Mouse (Mus musculus): ENCODE data around the gene Cabp7. TPM values are rescaled to one million over a fixed set of nuclear protein-coding genes. Genes with fewer than 3 reads are reported as not detected.

The Cabp7 gene
- polyA plus RNA-seq, 1 experiment from 2014 or later: 2.2 TPM

GRCm38 (mm10) chr11:4721728-4722127 is 24.9 kb downstream of the Cabp7 start:
- Histone ChIP-seq H3K4me3 (replicated peaks; ENCODE audit: low read length) (no peak overlapping the region), H3K27ac (no peak overlapping the region), H3K36me3 (replicated peaks; ENCODE audit: control insufficient read depth, insufficient read depth) (peaks cover 32% of the 10 kb centered on the region; the same call in 1 of the 2 replicates), H3K4me1 (replicated peaks; ENCODE audit: control insufficient read depth, insufficient read depth, low read length) (peaks cover 6% of the 10 kb centered on the region; the same call in 1 of the 2 replicates), H3K27me3 (ENCODE audit: control insufficient read depth, insufficient read depth, low read length) (no peaks in the 10 kb centered on the region), H3K9ac (no peak overlapping the region), H3K4me2 (replicated peaks) (no peak overlapping the region), H3K9me3 (ENCODE audit: control insufficient read depth, low read length) (no peaks in the 10 kb centered on the region)
- 80% methylated on average over 8 of the region's 8 CpGs for WGBS
- ATAC-seq (ENCODE audit: low FRiP score) (no peak), DNase-seq (ENCODE audit: low spot score) (no peak)

GRCm38 (mm10) chr11:4720900-4721580 is 25.5 kb downstream of the Cabp7 start:
- Histone ChIP-seq H3K27ac (no peak overlapping the region), H3K9ac (no peak overlapping the region)

GRCm38 (mm10) chr11:4720393-4720792 is 26.2 kb downstream of the Cabp7 start:
- no peak overlapping the region for H3K9ac ChIP-seq
- H3K4me1 ChIP-seq (replicated peaks; ENCODE audit: control insufficient read depth, insufficient read depth, low read length): peaks cover 6% of the 10 kb centered on the region; the same call in 1 of the 2 replicates
- WGBS: 59% methylated on average over 11 of the region's 11 CpGs
- peaks cover 31% of the 10 kb centered on the region; the same call in 1 of the 2 replicates for H3K36me3 ChIP-seq (replicated peaks; ENCODE audit: control insufficient read depth, insufficient read depth)
- no peaks in the 10 kb centered on the region for H3K9me3 ChIP-seq (ENCODE audit: control insufficient read depth, low read length)
- DNase-seq (ENCODE audit: low spot score): no peak
- no peak overlapping the region for H3K27ac ChIP-seq
- H3K27me3 ChIP-seq (ENCODE audit: control insufficient read depth, insufficient read depth, low read length): no peaks in the 10 kb centered on the region
- no peak for ATAC-seq (ENCODE audit: low FRiP score)
- no peak overlapping the region for H3K4me3 ChIP-seq (replicated peaks; ENCODE audit: low read length)
- H3K4me2 ChIP-seq (replicated peaks): no peak overlapping the region

More at GRCm38 (mm10) chr11:4720900-4721580, 25.5 kb downstream of the Cabp7 start:
- Histone ChIP-seq H3K27me3 (ENCODE audit: control insufficient read depth, insufficient read depth, low read length) (no peaks in the 10 kb centered on the region), H3K36me3 (replicated peaks; ENCODE audit: control insufficient read depth, insufficient read depth) (peaks cover 32% of the 10 kb centered on the region; the same call in 1 of the 2 replicates), H3K4me1 (replicated peaks; ENCODE audit: control insufficient read depth, insufficient read depth, low read length) (peaks cover 6% of the 10 kb centered on the region; the same call in 1 of the 2 replicates), H3K4me3 (replicated peaks; ENCODE audit: low read length) (no peak overlapping the region), H3K9me3 (ENCODE audit: control insufficient read depth, low read length) (no peaks in the 10 kb centered on the region), H3K4me2 (replicated peaks) (no peak overlapping the region)
- no peak for DNase-seq (ENCODE audit: low spot score)
- ATAC-seq (ENCODE audit: low FRiP score): no peak
- WGBS: 41% methylated on average over 7 of the region's 7 CpGs

GRCm38 (mm10) chr11:4719961-4720360 is 26.6 kb downstream of the Cabp7 start:
- H3K4me1 ChIP-seq (replicated peaks; ENCODE audit: control insufficient read depth, insufficient read depth, low read length): peaks cover 6% of the 10 kb centered on the region; the same call in 1 of the 2 replicates
- no peak overlapping the region for H3K4me2 ChIP-seq (replicated peaks)
- H3K27ac ChIP-seq: no peak overlapping the region
- H3K9ac ChIP-seq: no peak overlapping the region
- ATAC-seq (ENCODE audit: low FRiP score): no peak
- H3K9me3 ChIP-seq (ENCODE audit: control insufficient read depth, low read length): no peaks in the 10 kb centered on the region
- no peak for DNase-seq (ENCODE audit: low spot score)
- H3K36me3 ChIP-seq (replicated peaks; ENCODE audit: control insufficient read depth, insufficient read depth): peaks cover 26% of the 10 kb centered on the region; the same call in 1 of the 2 replicates
- no peak overlapping the region for H3K4me3 ChIP-seq (replicated peaks; ENCODE audit: low read length)
- H3K27me3 ChIP-seq (ENCODE audit: control insufficient read depth, insufficient read depth, low read length): no peaks in the 10 kb centered on the region
- WGBS: 87% methylated on average over 9 of the region's 9 CpGs

GRCm38 (mm10) chr11:4718548-4718947 is 28.0 kb downstream of the Cabp7 start:
- Histone ChIP-seq H3K27me3 (ENCODE audit: control insufficient read depth, insufficient read depth, low read length) (no peaks in the 10 kb centered on the region), H3K9ac (no peak overlapping the region), H3K36me3 (replicated peaks; ENCODE audit: control insufficient read depth, insufficient read depth) (peaks cover 13% of the 10 kb centered on the region; the same call in 1 of the 2 replicates), H3K4me1 (replicated peaks; ENCODE audit: control insufficient read depth, insufficient read depth, low read length) (peaks cover 6% of the 10 kb centered on the region; the same call in 1 of the 2 replicates), H3K27ac (no peak overlapping the region), H3K4me2 (replicated peaks) (no peak overlapping the region), H3K9me3 (ENCODE audit: control insufficient read depth, low read length) (no peaks in the 10 kb centered on the region), H3K4me3 (replicated peaks; ENCODE audit: low read length) (no peak overlapping the region)
- WGBS: 82% methylated on average over 5 of the region's 5 CpGs
- no peak for DNase-seq (ENCODE audit: low spot score)
- no peak for ATAC-seq (ENCODE audit: low FRiP score)

GRCm38 (mm10) chr11:4716530-4717236 is 29.9 kb downstream of the Cabp7 start:
- Histone ChIP-seq H3K27ac (no peak overlapping the region), H3K4me1 (replicated peaks; ENCODE audit: control insufficient read depth, insufficient read depth, low read length) (peaks cover 6% of the 10 kb centered on the region; the same call in 1 of the 2 replicates), H3K27me3 (ENCODE audit: control insufficient read depth, insufficient read depth, low read length) (no peaks in the 10 kb centered on the region), H3K4me3 (replicated peaks; ENCODE audit: low read length) (no peak overlapping the region), H3K4me2 (replicated peaks) (no peak overlapping the region), H3K9ac (no peak overlapping the region), H3K9me3 (ENCODE audit: control insufficient read depth, low read length) (no peaks in the 10 kb centered on the region), H3K36me3 (replicated peaks; ENCODE audit: control insufficient read depth, insufficient read depth) (no peaks in the 10 kb centered on the region)
- ATAC-seq (ENCODE audit: low FRiP score) (no peak), DNase-seq (ENCODE audit: low spot score) (no peak)
- WGBS: 92% methylated on average over 5 of the region's 5 CpGs

- H3K9me3 ChIP-seq (ENCODE audit: control insufficient read depth, low read length): no peaks in the 10 kb centered on the region
- 88% methylated on average over 4 of the region's 4 CpGs for WGBS
- no peaks in the 10 kb centered on the region for H3K36me3 ChIP-seq (replicated peaks; ENCODE audit: control insufficient read depth, insufficient read depth)
- H3K4me2 ChIP-seq (replicated peaks): no peak overlapping the region
- DNase-seq (ENCODE audit: low spot score) (no peak), ATAC-seq (ENCODE audit: low FRiP score) (no peak)
- no peak overlapping the region for H3K4me3 ChIP-seq (replicated peaks; ENCODE audit: low read length)
- no peaks in the 10 kb centered on the region for H3K4me1 ChIP-seq (replicated peaks; ENCODE audit: control insufficient read depth, insufficient read depth, low read length)
- no peak overlapping the region for H3K9ac ChIP-seq
- no peaks in the 10 kb centered on the region for H3K27me3 ChIP-seq (ENCODE audit: control insufficient read depth, insufficient read depth, low read length)
- no peak overlapping the region for H3K27ac ChIP-seq
Measured at GRCm38 (mm10) chr11:4715596-4715995, 31.0 kb downstream of the Cabp7 start.

- 93% methylated on average over 4 of the region's 4 CpGs for WGBS
- ATAC-seq (ENCODE audit: low FRiP score): no peak
Measured at GRCm38 (mm10) chr11:4714727-4715126, 31.9 kb downstream of the Cabp7 start.

GRCm38 (mm10) chr11:4712822-4713221 is 33.8 kb downstream of the Cabp7 start:
- no peak for ATAC-seq (ENCODE audit: low FRiP score)
- no peaks in the 10 kb centered on the region for H3K27me3 ChIP-seq (ENCODE audit: control insufficient read depth, insufficient read depth, low read length)
- H3K4me1 ChIP-seq (replicated peaks; ENCODE audit: control insufficient read depth, insufficient read depth, low read length): no peaks in the 10 kb centered on the region
- no peaks in the 10 kb centered on the region for H3K36me3 ChIP-seq (replicated peaks; ENCODE audit: control insufficient read depth, insufficient read depth)
- H3K4me2 ChIP-seq (replicated peaks): no peak overlapping the region
- no peaks in the 10 kb centered on the region for H3K9me3 ChIP-seq (ENCODE audit: control insufficient read depth, low read length)
- DNase-seq (ENCODE audit: low spot score): no peak
- H3K27ac ChIP-seq: no peak overlapping the region
- H3K4me3 ChIP-seq (replicated peaks; ENCODE audit: low read length): no peak overlapping the region
- no peak overlapping the region for H3K9ac ChIP-seq

More at GRCm38 (mm10) chr11:4714727-4715126, 31.9 kb downstream of the Cabp7 start:
- Histone ChIP-seq H3K9ac (no peak overlapping the region), H3K4me3 (replicated peaks; ENCODE audit: low read length) (no peak overlapping the region), H3K36me3 (replicated peaks; ENCODE audit: control insufficient read depth, insufficient read depth) (no peaks in the 10 kb centered on the region), H3K9me3 (ENCODE audit: control insufficient read depth, low read length) (no peaks in the 10 kb centered on the region), H3K4me1 (replicated peaks; ENCODE audit: control insufficient read depth, insufficient read depth, low read length) (no peaks in the 10 kb centered on the region), H3K27me3 (ENCODE audit: control insufficient read depth, insufficient read depth, low read length) (no peaks in the 10 kb centered on the region), H3K4me2 (replicated peaks) (no peak overlapping the region), H3K27ac (no peak overlapping the region)
- DNase-seq (ENCODE audit: low spot score): no peak
